Mouse (Mus musculus): ENCODE results near the gene Ube2d1.

DNA sequence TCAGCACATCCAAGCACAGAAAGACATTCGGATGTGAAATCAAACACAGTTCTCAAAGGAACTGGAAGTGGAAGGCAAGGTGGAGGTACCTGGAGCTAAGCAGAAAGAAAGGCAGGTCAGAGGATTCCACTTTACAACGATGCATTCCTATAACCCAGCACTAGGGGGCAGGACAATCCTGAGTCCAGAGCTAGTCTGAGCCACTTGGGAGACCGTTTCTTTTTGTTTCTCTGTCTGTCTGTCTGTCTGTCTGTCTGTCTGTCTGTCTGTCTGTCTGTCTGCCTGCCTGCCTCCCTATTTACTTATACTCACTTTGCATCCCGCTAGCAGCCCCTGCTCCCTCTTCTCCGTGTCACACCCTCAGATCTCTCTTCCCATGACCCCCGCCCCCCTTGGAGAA lies 21.1 kb upstream of the Ube2d1 start:
- TF ChIP-seq CTCF (IDR thresholded peaks at IDR 0.05; ENCODE audit: low read depth, low read length) (peak; percentile 47), POLR2A (IDR thresholded peaks at IDR 0.05; ENCODE audit: insufficient read depth, low read length) (no peak)
